Mouse (Mus musculus) ES-Bruce4 (cell line): ENCODE data around the gene Nt5e. TPM values are rescaled to one million over a fixed set of nuclear protein-coding genes. Genes with fewer than 3 reads are reported as not detected.

ENCODE experiments used
- H3K27ac ChIP-seq: 2 replicates; pipeline ENCODE4 v1.5.1; 2012; ENCODE audit warnings: low read length, inconsistent platforms; ENCODE audit not compliant: insufficient read depth
- H3K27me3 ChIP-seq: 2 replicates; pipeline ENCODE4 v1.6.1; 2012; ENCODE audit warnings: mild to moderate bottlenecking, low read length, inconsistent platforms; ENCODE audit not compliant: control insufficient read depth, poor library complexity, insufficient read depth, severe bottlenecking
- H3K36me3 ChIP-seq: 2 replicates; pipeline ENCODE4 v1.6.1; 2012; ENCODE audit warnings: inconsistent platforms, mild to moderate bottlenecking, low read length, moderate library complexity; ENCODE audit not compliant: control insufficient read depth, poor library complexity, insufficient read depth, severe bottlenecking
- H3K4me1 ChIP-seq: one replicate; pipeline ENCODE4 v1.8.1; 2011; ENCODE audit warnings: low read length; ENCODE audit not compliant: control insufficient read depth, insufficient read depth
- H3K4me3 ChIP-seq: 2 replicates; pipeline ENCODE4 v1.5.1; 2011; ENCODE audit warnings: low read depth, mild to moderate bottlenecking, low read length
- H3K9ac ChIP-seq: 2 replicates; pipeline ENCODE4 v1.6.1; 2012; ENCODE audit warnings: low read depth, mild to moderate bottlenecking, inconsistent platforms; ENCODE audit not compliant: poor library complexity, severe bottlenecking
- H3K9me3 ChIP-seq: replicated peaks from 2 replicates; pipeline ENCODE4 v1.6.1; 2012; ENCODE audit warnings: mild to moderate bottlenecking, low read length, inconsistent platforms; ENCODE audit not compliant: control insufficient read depth, poor library complexity, insufficient read depth, severe bottlenecking
- CTCF ChIP-seq: IDR thresholded peaks from one replicate; pipeline ENCODE4 v1.8.1; 2011; ENCODE audit warnings: low read depth, low read length
- EP300 ChIP-seq: IDR thresholded peaks from 2 replicates; pipeline ENCODE4 v1.6.1; 2011; ENCODE audit warnings: low read depth, low read length; ENCODE audit not compliant: insufficient read depth
- POLR2A ChIP-seq: IDR thresholded peaks from one replicate; pipeline ENCODE4 v1.8.1; 2011; ENCODE audit warnings: low read length; ENCODE audit not compliant: insufficient read depth
- polyA plus RNA-seq: library from polyadenylated mRNA; stranded (reverse); fragments of >200 nt; gene quantifications from 2 replicates; pipeline ENCODE4 v1.2.4, GENCODE M21; 2011; ENCODE audit warnings: low read depth; ENCODE audit not compliant: missing spikeins, insufficient read depth, insufficient read length

Gene Nt5e
- polyA plus RNA-seq, 1 experiment = 15.0 TPM

DNA sequence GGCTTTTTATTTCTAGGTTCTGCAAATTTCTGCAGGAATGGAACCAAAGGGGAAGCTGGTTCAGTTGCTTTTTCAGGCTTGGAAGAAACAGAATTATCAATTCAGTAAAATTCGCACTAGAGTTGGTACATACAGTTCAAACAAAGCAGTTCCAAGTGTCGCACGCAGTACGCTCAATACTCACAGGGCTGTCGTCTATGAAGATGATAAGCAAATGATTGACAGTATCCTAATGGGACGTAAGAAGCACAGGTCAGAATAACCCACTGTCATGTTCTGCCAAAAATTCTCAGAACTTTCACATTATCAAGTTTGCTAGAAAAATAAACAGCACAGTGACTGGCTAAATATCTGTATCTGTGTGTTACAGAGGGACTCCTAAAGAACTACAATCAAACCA lies 77.5 kb downstream of the Nt5e start:
- no peaks in the 10 kb centered on the region for H3K4me1 ChIP-seq
- no peak overlapping the region for H3K9ac ChIP-seq
- no peaks in the 10 kb centered on the region for H3K9me3 ChIP-seq
- no peak overlapping the region for H3K4me3 ChIP-seq
- no peaks in the 10 kb centered on the region for H3K27me3 ChIP-seq
- no peak overlapping the region for H3K27ac ChIP-seq
- H3K36me3 ChIP-seq = no peaks in the 10 kb centered on the region
- TF ChIP-seq POLR2A = no peak
- TF ChIP-seq EP300 = no peak
- no peak for TF ChIP-seq CTCF

DNA sequence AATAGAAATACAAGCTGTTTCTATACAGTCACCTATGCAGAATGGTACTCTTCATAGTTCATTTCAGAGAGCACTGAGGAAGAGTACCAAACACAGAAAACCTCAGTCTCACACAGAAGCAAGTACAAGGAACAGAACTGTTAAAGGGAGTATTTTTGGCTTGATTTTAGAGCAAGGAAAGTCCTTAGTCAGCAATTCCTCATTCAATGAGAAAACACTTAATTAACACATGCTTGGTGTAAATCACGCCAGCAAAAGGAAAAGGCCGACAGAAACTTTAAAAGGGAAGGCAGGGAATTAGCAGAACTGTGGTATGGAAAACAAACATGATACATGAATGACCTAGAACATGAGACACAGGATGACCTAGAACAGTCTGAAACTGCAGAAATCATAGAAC lies 83.0 kb downstream of the Nt5e start:
- Histone ChIP-seq H3K4me1 (no peaks in the 10 kb centered on the region), H3K9ac (no peak overlapping the region), H3K9me3 (no peaks in the 10 kb centered on the region), H3K27me3 (no peaks in the 10 kb centered on the region), H3K36me3 (no peaks in the 10 kb centered on the region), H3K27ac (no peak overlapping the region), H3K4me3 (no peak overlapping the region)
- TF ChIP-seq EP300 = no peak
- TF ChIP-seq POLR2A = no peak
- TF ChIP-seq CTCF = no peak

DNA sequence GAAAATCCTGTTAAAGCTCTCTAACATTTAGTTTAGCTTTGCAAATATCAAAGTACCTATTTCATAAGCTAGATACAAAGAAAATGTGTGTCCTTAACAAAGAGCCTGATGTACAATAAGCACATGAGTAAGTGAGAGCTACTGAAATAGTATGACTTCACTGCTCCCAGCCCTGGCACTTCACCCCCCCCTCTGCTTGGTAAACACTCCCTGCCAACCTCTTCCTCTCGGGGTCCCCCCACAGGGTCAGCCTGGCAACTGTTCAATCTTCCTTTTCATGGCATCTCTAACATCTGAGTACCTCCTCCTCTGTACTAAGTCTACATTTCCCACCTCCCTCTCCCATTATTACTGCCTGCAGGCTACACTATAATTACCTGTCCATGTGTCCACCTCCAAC lies 89.8 kb downstream of the Nt5e start:
- Histone ChIP-seq H3K9me3 (no peaks in the 10 kb centered on the region), H3K36me3 (no peaks in the 10 kb centered on the region), H3K4me1 (no peaks in the 10 kb centered on the region), H3K27me3 (no peaks in the 10 kb centered on the region), H3K9ac (no peak overlapping the region), H3K27ac (no peak overlapping the region), H3K4me3 (no peak overlapping the region)
- TF ChIP-seq POLR2A (no peak), EP300 (no peak), CTCF (no peak)

Other genes starting within 250 kb of the Nt5e start
- 29.7 and 31.4 TPM in 2 replicates for gene Snx14, start 111.8 kb downstream of the Nt5e start, polyA plus RNA-seq
- 6.0 and 6.4 TPM in 2 replicates for gene Gm20537, start 129.4 kb downstream of the Nt5e start, polyA plus RNA-seq
- gene Syncrip, start 155.4 kb downstream of the Nt5e start, polyA plus RNA-seq = 314 and 327 TPM in 2 replicates
- 7.9 and 11.5 TPM in 2 replicates for gene Zfp949, start 220.8 kb downstream of the Nt5e start, polyA plus RNA-seq